Mouse (Mus musculus): Measurements from ENCODE around the gene Kiss1r. TPM values are rescaled to one million over a fixed set of nuclear protein-coding genes. Genes with fewer than 3 reads are reported as not detected.

The Kiss1r gene
- 0.34 and 0.51 TPM in 2 replicates for polyA plus RNA-seq (2015; fragmentation: Nextera tagmentation; extraction: Ambion mirVana)

- H3K9ac ChIP-seq: peak within 1 kb of the TSS; percentile 94
- 2% methylated on average over 42 of the region's 42 CpGs for WGBS
- peak within 1 kb of the TSS; percentile 81 for H3K4me3 ChIP-seq
- no peaks in the 10 kb centered on the region for H3K36me3 ChIP-seq
- peak within 1 kb of the TSS; percentile 94 for H3K4me2 ChIP-seq
- H3K27me3 ChIP-seq: peaks cover 48% of the 10 kb centered on the region
- peak within 1 kb of the TSS; percentile 77 for H3K27ac ChIP-seq
- H3K4me1 ChIP-seq (replicated peaks): peaks cover 71% of the 10 kb centered on the region
- ATAC-seq (replicated peaks; ENCODE audit: insufficient number of reproducible peaks, insufficient read depth, low FRiP score, low read depth): peak; percentile 82
- H3K9me3 ChIP-seq (replicated peaks): no peaks in the 10 kb centered on the region
Observed at GRCm38 (mm10) chr10:79916808-79917531, at the start of gene Kiss1r. Kiss1r (plus strand) TSS chr10:79916971.

GRCm38 (mm10) chr10:79871845-79872244 lies 44.9 kb upstream of the Kiss1r start:
- no peak overlapping the region for H3K4me3 ChIP-seq
- H3K36me3 ChIP-seq: no peaks in the 10 kb centered on the region; the same call in 1 of the 2 replicates
- H3K4me1 ChIP-seq (replicated peaks): peaks cover 18% of the 10 kb centered on the region
- ATAC-seq (replicated peaks; ENCODE audit: insufficient number of reproducible peaks, insufficient read depth, low FRiP score, low read depth): no peak
- H3K27me3 ChIP-seq: 0 out of 2 replicates have a peak, but pooled peaks cover 4% of the 10 kb centered on the region
- no peak overlapping the region for H3K9ac ChIP-seq
- no peak overlapping the region for H3K4me2 ChIP-seq
- H3K9me3 ChIP-seq (replicated peaks): no peaks in the 10 kb centered on the region
- 89% methylated on average over 8 of the region's 8 CpGs for WGBS
- H3K27ac ChIP-seq: no peak overlapping the region

GRCm38 (mm10) chr10:79872862-79873261 lies 43.9 kb upstream of the Kiss1r start:
- H3K9ac ChIP-seq: no peak overlapping the region
- WGBS: 45% methylated on average over 3 of the region's 3 CpGs

GRCm38 (mm10) chr10:79873313-79873712 lies 43.5 kb upstream of the Kiss1r start:
- Histone ChIP-seq H3K9ac (no peak overlapping the region), H3K9me3 (replicated peaks) (no peaks in the 10 kb centered on the region), H3K36me3 (no peaks in the 10 kb centered on the region; the same call in 1 of the 2 replicates), H3K27me3 (0 out of 2 replicates have a peak, but pooled peaks cover 4% of the 10 kb centered on the region), H3K4me1 (replicated peaks) (peaks cover 18% of the 10 kb centered on the region), H3K4me2 (peak overlapping the region; percentile 96), H3K27ac (no peak overlapping the region), H3K4me3 (peak overlapping the region; percentile 66)
- no peak for ATAC-seq (replicated peaks; ENCODE audit: insufficient number of reproducible peaks, insufficient read depth, low FRiP score, low read depth)
- 5% methylated on average over 6 of the region's 6 CpGs for WGBS

More at GRCm38 (mm10) chr10:79872862-79873261, 43.9 kb upstream of the Kiss1r start:
- 0 out of 2 replicates have a peak, but pooled peaks cover 4% of the 10 kb centered on the region for H3K27me3 ChIP-seq
- no peak overlapping the region for H3K4me3 ChIP-seq
- no peak overlapping the region for H3K27ac ChIP-seq
- H3K4me1 ChIP-seq (replicated peaks): peaks cover 18% of the 10 kb centered on the region
- no peak overlapping the region for H3K4me2 ChIP-seq
- no peaks in the 10 kb centered on the region for H3K9me3 ChIP-seq (replicated peaks)
- no peak for ATAC-seq (replicated peaks; ENCODE audit: insufficient number of reproducible peaks, insufficient read depth, low FRiP score, low read depth)
- no peaks in the 10 kb centered on the region; the same call in 1 of the 2 replicates for H3K36me3 ChIP-seq

GRCm38 (mm10) chr10:79873715-79874289 lies 43.0 kb upstream of the Kiss1r start:
- H3K27ac ChIP-seq: no peak overlapping the region

GRCm38 (mm10) chr10:79874290-79874862 lies 42.4 kb upstream of the Kiss1r start, which contains the start of the genes Prtn3 and Plppr3:
Prtn3 (plus strand) TSS chr10:79874476.
Plppr3 (minus strand) TSS chr10:79874634.
- Histone ChIP-seq H3K4me3 (peak within 1 kb of the TSS; percentile 66), H3K36me3 (no peaks in the 10 kb centered on the region; the same call in 1 of the 2 replicates), H3K9me3 (replicated peaks) (no peaks in the 10 kb centered on the region), H3K9ac (peak within 1 kb of the TSS; percentile 76), H3K27me3 (0 out of 2 replicates have a peak, but pooled peaks cover 4% of the 10 kb centered on the region), H3K4me1 (replicated peaks) (peaks cover 19% of the 10 kb centered on the region), H3K4me2 (peak within 1 kb of the TSS; percentile 96), H3K27ac (no peak within 1 kb of the TSS)
- peak; percentile 78 for ATAC-seq (replicated peaks; ENCODE audit: insufficient number of reproducible peaks, insufficient read depth, low FRiP score, low read depth)
- 3% methylated on average over 29 of the region's 57 CpGs for WGBS

More at GRCm38 (mm10) chr10:79873715-79874289, 43.0 kb upstream of the Kiss1r start:
- ATAC-seq (replicated peaks; ENCODE audit: insufficient number of reproducible peaks, insufficient read depth, low FRiP score, low read depth): 0 out of 2 replicates have a peak, but pooled peaks have one; percentile 8
- H3K27me3 ChIP-seq: 0 out of 2 replicates have a peak, but pooled peaks cover 4% of the 10 kb centered on the region
- H3K4me2 ChIP-seq: peak overlapping the region; percentile 96
- peak overlapping the region; percentile 76 for H3K9ac ChIP-seq
- 4% methylated on average over 25 of the region's 26 CpGs for WGBS
- H3K36me3 ChIP-seq: no peaks in the 10 kb centered on the region; the same call in 1 of the 2 replicates
- peak overlapping the region; percentile 66 for H3K4me3 ChIP-seq
- peaks cover 18% of the 10 kb centered on the region for H3K4me1 ChIP-seq (replicated peaks)
- H3K9me3 ChIP-seq (replicated peaks): no peaks in the 10 kb centered on the region

GRCm38 (mm10) chr10:79877174-79877573 lies 39.6 kb upstream of the Kiss1r start:
- ATAC-seq (replicated peaks; ENCODE audit: insufficient number of reproducible peaks, insufficient read depth, low FRiP score, low read depth): no peak
- H3K9ac ChIP-seq: no peak overlapping the region
- no peaks in the 10 kb centered on the region for H3K36me3 ChIP-seq
- H3K4me3 ChIP-seq: no peak overlapping the region
- H3K4me1 ChIP-seq (replicated peaks): peaks cover 32% of the 10 kb centered on the region
- H3K27me3 ChIP-seq: peaks cover 12% of the 10 kb centered on the region
- H3K27ac ChIP-seq: no peak overlapping the region
- no peaks in the 10 kb centered on the region for H3K9me3 ChIP-seq (replicated peaks)
- 19% methylated on average over 1 of the region's 1 CpGs for WGBS
- no peak overlapping the region for H3K4me2 ChIP-seq

GRCm38 (mm10) chr10:79877757-79878156 lies 39.0 kb upstream of the Kiss1r start:
- Histone ChIP-seq H3K36me3 (no peaks in the 10 kb centered on the region), H3K9ac (no peak overlapping the region), H3K4me3 (no peak overlapping the region), H3K27me3 (peaks cover 14% of the 10 kb centered on the region), H3K9me3 (replicated peaks) (no peaks in the 10 kb centered on the region), H3K27ac (no peak overlapping the region), H3K4me2 (0 out of 2 replicates have a peak overlapping the region, but pooled peaks have one; percentile 10), H3K4me1 (replicated peaks) (peaks cover 37% of the 10 kb centered on the region)
- 58% methylated on average over 12 of the region's 12 CpGs for WGBS
- no peak for ATAC-seq (replicated peaks; ENCODE audit: insufficient number of reproducible peaks, insufficient read depth, low FRiP score, low read depth)

- no peaks in the 10 kb centered on the region for H3K36me3 ChIP-seq
- H3K9ac ChIP-seq: no peak overlapping the region
- no peak for ATAC-seq (replicated peaks; ENCODE audit: insufficient number of reproducible peaks, insufficient read depth, low FRiP score, low read depth)
- peaks cover 38% of the 10 kb centered on the region for H3K4me1 ChIP-seq (replicated peaks)
- no peak overlapping the region for H3K4me2 ChIP-seq
- H3K27ac ChIP-seq: no peak overlapping the region
- H3K4me3 ChIP-seq: no peak overlapping the region
- 33% methylated on average over 3 of the region's 3 CpGs for WGBS
- H3K9me3 ChIP-seq (replicated peaks): no peaks in the 10 kb centered on the region
- H3K27me3 ChIP-seq: peaks cover 15% of the 10 kb centered on the region
Observed at GRCm38 (mm10) chr10:79879527-79879926, 37.2 kb upstream of the Kiss1r start.

GRCm38 (mm10) chr10:79880721-79881120 lies 36.0 kb upstream of the Kiss1r start:
- Histone ChIP-seq H3K36me3 (no peaks in the 10 kb centered on the region), H3K4me2 (no peak overlapping the region), H3K27ac (no peak overlapping the region), H3K4me3 (no peak overlapping the region), H3K27me3 (peaks cover 12% of the 10 kb centered on the region), H3K9me3 (replicated peaks) (no peaks in the 10 kb centered on the region), H3K9ac (no peak overlapping the region), H3K4me1 (replicated peaks) (peaks cover 35% of the 10 kb centered on the region)
- no peak for ATAC-seq (replicated peaks; ENCODE audit: insufficient number of reproducible peaks, insufficient read depth, low FRiP score, low read depth)
- 20% methylated on average over 9 of the region's 9 CpGs for WGBS

GRCm38 (mm10) chr10:79881981-79882380 lies 34.8 kb upstream of the Kiss1r start:
- Histone ChIP-seq H3K4me1 (replicated peaks) (peaks cover 35% of the 10 kb centered on the region), H3K4me3 (peak overlapping the region; percentile 18), H3K27ac (no peak overlapping the region), H3K27me3 (peaks cover 12% of the 10 kb centered on the region), H3K9ac (peak overlapping the region; percentile 7; the same call in 1 of the 2 replicates), H3K9me3 (replicated peaks) (no peaks in the 10 kb centered on the region), H3K36me3 (no peaks in the 10 kb centered on the region), H3K4me2 (peak overlapping the region; percentile 54)
- 5% methylated on average over 22 of the region's 22 CpGs for WGBS
- ATAC-seq (replicated peaks; ENCODE audit: insufficient number of reproducible peaks, insufficient read depth, low FRiP score, low read depth): no peak

Measured in heart, embryonic 15.5 days (tissue).